Mouse (Mus musculus): ENCODE data around the gene Bloc1s1.

Gene Bloc1s1

DNA sequence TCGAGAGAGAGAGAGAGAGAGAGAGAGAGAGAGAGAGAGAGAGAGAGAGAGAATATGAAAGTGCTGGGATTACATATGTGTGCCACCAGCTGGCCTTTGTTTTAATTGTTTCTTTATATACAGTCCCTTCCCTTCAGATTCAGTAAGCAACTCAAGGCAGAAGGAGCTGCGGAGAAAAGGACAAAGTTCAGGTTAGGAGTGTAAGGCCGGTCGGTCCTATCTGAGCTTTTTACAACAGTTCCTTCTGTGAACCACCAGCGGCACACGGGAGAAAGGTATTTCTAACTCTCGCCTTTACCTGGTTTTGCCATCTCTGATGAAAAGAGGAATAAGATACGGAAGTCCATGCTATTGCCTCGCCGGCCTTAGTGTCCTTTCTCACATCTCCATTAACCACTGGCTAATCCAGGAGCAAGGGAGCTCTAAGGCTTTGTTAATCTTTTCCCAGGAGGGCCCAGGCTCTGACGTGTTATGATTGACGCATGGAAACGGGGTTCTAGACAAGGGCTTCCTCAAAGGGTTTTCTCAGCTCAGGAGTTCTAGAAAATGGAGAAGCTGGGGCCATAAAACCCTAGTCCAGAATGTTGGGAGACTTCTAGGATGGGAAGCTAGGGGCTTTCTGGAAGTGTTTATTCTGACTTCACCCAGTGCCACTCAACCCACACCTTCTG is 14.9 kb downstream of the Bloc1s1 start:
- no peak for DNase-seq (ENCODE audit: low spot score)

DNA sequence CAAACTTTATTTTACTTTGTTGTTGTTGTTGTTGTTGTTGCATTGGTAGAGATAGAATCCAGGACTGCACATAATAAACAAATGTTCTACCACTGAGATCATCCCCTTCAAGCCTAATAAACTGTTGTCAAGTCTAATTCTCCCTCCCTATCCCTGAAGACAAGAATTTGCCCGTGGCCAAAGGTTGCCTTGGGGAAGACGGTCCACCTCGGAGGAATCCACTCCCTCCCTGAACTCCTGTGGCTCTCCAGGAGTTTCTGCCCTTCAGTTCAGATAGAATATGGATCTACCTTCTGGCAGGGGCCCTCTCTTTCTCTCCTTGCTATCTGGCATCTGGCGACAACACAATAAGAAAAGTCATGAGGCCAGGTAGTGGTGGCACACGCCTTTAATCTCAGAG is 19.0 kb downstream of the Bloc1s1 start:
- DNase-seq (ENCODE audit: low spot score) = no peak

DNA sequence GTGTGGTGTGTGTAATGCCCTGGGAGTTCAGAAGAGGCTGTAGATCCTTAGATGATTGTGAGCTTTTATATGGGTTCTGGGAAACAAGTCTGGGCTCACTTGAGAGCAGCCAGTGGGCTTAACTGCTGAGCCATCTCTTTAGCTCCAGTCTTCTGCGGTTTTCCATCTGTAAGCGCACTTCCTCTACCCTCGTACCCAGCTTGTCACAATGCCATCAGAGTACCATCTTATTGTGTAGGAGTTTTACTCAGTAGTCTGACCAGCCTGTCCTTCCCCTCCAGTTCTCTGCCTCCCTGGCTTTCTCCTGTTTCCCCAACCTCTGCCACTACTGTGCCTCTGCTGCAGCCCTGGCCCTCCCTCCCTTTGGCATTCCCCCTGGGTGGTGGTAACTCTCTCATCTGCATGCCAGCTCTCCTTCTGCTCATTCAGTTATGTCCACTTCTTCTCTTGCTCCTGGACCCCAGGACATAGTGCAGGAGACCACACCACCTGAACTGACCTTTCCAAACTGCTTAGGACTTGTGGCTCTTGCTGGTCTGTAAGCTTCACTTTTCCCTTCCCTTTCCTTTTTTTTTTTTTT is 21.3 kb downstream of the Bloc1s1 start:
- DNase-seq (ENCODE audit: low spot score) = no peak

DNA sequence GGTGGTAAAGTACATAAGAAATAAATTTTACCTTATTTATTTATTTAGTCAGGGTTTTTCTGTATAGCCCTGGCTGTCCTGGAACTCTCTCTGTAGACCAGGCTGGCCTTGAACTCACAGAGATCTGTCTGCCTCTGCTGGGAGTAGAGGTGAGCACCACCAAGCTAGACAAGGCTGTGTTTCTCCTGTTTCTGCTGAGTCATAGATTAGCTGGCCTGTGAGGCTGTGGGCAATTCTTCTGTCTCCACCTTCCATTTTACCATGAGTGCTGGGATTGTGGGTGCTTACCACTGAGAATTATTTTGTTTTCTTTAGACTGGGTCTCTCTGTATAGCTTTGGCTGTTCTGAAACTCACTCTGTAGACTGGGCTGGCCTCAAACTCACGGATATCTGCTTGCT is 22.4 kb downstream of the Bloc1s1 start:
- DNase-seq (ENCODE audit: low spot score) = no peak

DNA sequence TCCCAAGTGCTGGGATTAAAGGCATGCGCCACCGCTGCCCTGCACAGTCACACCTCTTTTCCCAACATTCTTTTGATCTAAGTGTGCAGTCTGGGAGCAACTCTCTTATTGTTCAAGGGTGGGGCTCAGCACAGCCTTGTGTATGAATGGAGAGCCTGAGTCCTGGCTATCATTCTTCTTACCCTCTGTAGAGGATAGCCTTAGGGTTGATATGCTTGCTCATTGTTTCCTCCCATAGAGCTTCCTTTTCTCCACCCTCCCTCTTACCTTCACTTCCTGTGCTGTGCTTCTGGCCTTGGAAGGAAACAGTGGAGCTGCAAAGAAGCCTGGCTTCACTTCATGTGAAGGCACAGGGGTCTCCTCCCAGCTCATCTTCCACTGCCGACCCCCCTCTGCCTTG is 23.1 kb downstream of the Bloc1s1 start, which contains the start of gene Cd63:
Gene Cd63 (plus strand): TSS at position 292 of the 400 bp plus-strand sequence.
- no peak for DNase-seq (ENCODE audit: low spot score)

DNA sequence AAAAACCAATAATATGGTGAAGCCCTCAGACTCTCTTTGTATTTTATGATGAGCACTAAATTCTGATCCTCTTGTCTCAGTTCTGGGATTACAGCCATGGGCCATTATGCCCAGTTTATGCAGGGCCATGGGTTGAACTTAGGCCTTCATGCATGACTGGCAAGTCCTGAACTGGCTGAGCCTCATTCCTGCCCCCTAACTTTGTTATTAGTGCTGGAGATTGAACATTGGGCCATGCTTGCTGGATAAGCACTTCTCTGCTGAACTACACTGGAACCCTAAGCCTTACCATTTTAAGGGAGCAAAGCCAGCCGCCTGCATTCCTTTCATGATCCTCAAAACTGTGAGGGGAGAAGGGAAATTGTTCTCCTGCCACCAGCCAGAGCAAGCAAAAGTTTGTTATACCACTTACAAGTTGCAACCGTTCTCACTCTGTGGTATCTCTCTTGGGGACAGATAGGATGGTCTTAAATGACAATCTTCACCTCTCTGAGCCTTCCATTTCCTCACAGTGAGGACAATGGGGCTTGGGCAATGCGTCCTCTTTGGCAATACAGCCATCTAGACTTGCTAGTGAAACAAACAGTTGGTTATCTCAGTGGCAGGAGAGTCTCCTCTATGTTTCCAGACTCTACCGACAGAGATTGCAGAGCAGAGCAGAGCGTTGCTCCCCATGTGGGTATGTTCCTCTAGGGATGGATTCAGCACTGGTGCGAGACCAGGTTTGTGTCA is 23.9 kb downstream of the Bloc1s1 start:
- no peak for DNase-seq (ENCODE audit: low spot score)

DNA sequence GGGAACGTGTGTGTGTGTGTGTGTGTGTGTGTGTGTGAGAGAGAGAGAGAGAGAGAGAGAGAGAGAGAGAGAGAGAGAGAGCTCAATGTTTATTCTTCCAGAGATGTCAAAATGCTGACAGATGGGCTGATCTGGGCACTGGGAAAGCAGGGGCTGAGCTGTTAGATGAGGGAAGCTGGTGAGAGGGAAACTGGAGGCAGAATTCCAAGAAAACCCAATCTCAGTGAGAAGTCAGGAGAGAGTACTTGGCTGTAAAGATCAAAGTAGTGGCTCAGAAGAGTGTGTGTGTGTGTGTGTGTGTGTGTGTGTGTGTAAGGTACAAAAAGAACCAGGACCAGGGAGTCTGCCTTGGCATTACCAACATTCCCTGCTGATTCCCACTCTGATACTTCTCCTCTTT is 26.3 kb downstream of the Bloc1s1 start:
- DNase-seq (ENCODE audit: low spot score) = no peak

DNA sequence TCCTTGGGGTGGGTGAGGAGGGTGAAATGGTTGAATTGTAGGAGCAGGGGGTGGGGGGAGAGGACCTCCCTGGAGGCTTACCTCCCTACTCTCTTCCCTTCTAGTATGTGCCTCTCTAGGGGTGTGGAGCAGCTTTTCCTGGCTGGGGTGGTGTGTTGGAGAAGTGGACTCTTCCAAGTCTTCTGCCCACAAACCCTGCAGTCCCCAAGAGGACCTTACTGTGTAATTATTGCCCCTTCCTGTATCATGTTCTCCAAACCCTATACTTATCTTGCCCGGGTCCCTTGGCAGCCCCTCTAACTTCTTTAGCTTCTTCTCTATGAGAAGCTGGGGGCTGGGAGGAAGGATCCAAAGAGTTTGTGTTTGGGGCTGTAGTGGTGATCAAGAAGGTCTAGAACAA is 27.0 kb downstream of the Bloc1s1 start:
- no peak for DNase-seq (ENCODE audit: low spot score)

DNA sequence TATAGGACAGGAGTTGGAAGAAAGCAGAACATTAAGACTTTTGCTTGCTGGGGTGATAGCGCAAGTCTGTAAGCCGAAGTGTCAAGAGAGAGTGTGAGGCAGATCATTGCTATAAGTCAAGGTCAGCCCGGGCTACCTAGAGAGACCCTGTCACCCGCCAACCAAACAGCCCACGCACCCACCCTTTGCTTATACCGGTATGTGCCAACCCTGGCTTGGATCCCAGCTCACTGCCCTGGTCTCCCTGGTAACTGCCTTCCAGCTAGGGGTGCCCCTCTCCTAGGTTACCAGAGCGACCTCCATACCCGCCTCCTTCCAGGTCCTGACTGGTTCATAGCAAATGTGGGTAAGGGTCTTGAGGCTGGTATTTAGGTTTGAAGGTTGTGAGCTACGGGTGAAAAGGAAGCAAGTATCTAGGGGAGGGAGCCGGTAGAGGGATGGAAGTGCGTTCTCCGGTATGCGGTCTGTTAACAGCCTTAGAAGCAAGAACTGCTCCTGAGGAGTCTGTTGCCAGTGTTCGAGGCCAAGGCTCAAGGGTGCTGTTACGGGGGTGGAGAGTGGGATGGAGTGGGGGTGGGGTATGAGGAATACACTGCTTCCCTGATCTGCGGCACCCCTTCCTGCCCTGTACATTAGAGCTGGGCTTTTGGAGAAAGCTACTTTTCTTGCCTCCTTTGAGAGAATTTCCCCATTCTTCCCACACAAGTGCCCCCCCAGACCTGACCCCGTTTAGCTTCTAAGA is 27.7 kb downstream of the Bloc1s1 start:
- peak; percentile 59 for DNase-seq (ENCODE audit: low spot score)

DNA sequence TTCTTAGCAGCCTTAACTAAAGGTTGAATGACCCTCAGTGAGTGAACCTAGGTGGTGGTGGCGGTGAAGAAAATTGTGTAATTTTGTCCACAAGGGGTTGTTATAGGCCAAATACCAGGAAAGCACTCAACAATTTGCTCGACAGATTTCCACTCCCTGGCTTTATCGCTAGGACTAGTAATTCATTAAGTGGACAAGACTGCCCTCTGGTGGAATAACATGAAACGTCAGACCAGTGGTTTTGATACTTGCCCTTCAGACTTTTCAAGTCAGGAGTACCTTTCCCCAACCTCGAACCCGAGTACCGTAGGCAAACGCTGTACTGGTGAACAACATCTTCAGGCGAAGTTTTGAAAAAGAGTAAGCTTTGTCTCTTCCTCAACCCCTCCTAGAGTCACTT is 28.4 kb downstream of the Bloc1s1 start:
- no peak for DNase-seq (ENCODE audit: low spot score)

DNA sequence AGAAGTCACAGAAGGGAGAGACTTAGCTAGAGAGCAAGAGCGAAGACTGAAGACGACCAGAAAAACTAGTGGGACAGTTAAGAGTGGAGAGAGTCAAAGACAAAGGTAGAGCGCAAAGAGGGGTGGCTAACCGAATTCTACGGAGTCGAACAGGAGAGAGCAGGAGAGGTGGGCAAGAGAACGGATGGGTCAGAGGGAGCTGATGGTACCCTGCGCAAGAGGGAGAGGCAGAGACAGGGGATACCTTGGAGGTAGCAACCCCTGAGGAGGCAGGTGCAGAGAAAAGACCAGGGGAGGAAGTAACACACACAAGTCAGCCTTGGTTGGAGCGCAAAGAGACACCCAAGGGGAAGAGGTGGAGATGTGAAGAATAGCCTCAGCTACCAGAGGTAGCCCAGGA is 31.6 kb downstream of the Bloc1s1 start:
- no peak for DNase-seq (ENCODE audit: low spot score)

DNA sequence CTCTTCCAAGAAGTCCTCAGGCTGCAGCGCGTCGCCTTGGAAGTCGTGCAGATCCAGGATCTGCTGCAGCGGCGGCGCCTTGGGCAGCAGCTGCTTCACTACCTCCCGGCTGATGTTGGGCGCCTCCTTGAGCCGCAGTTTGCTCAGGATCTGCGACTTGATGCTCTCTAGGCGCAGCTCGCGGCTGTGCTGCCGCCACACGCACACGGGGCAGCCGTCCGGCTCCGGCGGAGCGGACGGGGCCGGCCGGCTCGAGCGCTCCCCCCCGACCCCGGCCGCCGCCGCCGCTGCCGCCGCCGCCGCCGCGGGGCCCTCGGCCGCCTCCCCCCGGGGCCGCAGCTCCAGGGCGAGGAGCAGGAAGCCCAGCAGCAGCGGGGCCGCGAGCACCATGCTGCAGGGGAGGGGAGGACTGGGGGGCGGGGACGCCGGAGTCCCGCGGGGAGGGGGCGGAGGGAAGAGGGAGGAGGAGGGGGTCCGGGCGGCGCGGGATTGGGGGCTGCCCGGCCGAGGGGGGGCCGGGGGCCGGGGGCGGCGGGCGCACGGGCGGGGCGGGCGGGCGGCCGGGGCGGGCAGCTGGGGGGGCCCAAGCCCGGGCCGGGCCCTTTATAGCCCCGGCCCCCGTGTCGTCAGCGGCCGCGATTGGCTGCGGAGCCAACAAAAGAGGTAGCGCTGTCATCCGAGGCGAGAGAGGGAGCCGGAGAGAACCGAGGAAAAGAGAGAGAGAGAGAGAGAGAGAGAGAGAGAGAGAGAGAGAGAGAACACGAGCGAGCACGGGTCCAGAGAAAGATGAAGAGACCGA is 32.3 kb downstream of the Bloc1s1 start, which contains the start of gene Gdf11:
Gene Gdf11 (minus strand): TSS at position 423 of the 799 bp plus-strand sequence.
- peak; percentile 65 for DNase-seq (ENCODE audit: low spot score)

DNA sequence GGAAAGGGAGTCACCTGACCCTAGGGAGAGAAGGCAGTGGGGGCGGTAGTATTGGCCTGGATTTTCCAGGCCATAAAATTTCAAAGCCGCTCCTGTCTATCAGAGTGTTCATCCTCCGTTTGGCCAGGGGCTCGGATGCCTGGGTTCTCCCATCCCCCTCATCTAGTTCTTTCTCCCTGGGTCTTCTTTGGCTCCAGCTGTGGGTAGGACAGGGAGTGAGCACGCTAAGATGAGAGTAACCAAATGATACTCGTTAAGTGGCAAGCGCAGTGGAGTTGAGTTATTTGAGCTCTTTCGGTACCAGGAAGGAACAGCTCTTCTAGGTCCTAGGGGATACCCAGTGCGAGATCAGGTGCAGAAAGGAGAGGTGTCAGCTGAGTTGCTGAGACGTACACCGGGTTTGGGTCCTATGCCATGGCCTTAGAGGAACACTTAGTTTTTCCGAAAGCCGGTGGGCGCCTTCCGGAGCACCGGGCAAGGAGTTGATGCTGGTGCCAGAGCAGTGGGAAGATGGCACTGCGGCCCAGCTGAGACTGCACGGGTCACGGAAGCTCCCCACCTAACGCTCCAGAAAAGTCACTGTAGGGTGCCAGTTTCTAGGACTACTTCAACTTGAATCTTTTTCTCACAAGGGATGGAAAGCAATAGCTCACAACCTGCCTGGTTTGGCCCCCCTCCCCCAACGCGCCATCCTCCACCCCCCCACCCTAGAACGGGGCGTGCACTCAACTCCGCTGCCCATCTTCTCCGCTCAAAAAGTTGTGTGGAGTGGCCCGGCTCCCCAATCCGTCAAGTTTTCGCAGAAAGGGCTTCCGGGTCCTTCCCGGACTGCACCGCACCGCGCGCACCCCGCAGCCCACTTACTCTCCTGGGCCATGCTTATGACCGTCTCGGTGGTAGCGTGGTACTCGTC is 33.2 kb downstream of the Bloc1s1 start:
- no peak for DNase-seq (ENCODE audit: low spot score)

DNA sequence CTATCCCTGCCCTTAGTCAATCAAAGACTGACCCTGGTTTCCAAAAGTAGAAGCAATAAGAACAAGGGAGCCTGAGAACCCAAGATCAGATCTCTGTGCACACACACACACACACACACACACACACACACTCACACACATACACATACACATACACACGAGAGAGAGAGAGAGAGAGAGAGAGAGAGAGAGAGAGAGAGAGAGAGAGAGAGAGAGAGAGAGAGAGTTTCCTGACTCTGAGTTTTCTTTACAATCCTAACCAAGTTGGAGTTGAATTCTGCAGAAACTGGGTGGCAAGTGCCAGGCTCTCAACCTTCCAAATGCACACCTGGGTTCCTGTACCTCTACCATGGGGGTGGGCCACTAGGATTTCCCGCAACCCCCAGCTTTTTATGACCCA is 34.0 kb downstream of the Bloc1s1 start:
- DNase-seq (ENCODE audit: low spot score) = no peak

DNA sequence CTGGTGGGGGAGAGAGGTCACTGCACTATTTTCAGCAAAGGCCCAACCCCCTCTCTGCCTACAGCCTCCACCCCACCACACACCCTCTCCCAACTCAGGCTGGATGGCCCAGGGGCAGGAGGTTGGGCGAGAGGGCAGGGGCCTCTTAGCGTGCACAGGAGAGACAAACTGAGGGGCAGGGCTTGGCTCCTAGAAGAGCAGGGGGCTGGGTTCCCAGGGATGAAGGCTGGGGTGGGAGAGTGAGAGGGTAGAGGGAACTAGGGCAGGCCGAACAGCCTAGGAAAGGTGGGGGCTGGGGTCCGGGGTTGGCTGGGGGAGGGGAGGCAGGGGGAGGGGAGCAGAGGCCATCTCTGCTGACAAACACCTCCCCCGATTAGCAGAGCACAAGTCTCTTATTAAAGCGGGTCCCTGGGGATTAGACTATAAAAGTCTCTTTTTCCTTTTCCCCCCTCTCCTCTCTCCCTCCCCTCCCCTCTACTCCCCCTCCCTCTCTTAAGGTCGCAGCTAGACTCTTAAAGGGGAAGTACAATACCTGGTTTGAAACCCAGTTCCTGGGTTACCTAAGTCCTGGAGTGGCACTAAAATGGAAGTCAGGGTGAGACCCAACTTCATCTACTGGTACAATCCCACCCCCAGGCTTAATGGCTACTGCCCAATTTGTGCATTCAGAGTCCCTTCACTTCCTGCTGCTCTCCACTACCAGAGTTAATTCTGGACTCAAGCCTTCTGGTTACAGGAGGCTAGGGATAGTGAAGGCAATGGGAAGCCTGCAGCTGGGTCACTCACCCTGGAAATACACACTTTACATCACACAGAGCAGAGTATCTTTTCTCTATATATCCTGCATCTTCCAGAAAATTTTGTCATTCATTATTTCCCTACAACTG is 34.7 kb downstream of the Bloc1s1 start:
- no peak for DNase-seq (ENCODE audit: low spot score)

DNA sequence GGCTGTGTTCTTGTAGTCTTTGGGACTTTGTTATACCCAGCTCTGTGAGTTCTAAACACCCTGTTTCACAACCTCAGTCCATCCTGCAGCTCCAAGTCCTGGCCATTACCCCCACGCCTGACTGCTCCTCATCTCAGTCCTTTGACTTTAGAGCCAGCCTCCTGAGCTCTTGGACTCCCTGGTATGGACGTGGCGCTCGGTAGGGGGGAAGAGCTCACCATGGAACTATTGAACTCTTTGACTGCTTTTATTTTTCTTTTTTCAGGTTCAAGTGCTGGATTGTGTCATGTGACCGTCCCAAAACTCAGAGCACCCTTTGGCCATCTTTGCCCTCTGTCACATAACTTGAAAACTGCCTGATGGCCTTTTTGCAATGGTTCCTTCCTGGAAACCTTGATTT is 41.8 kb downstream of the Bloc1s1 start:
- no peak for DNase-seq (ENCODE audit: low spot score)

DNA sequence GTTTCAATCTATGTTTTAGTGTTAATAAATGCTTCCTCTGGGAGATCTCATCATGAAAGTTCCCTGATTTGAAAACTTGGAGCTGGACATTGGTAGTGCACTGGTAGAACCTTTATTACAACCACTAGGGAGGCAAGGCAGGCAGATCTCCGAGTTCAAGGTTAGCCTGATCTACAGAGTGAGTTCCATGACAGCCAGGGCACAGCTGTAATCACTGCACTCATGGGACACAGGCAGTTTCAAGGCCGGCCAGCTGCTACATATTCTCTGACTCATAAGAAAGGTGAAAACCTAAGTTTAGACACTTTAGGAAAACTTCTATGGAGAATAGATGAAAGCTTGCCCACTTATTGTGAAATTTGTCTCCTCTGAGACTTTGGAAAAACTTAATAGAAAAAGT is 45.0 kb downstream of the Bloc1s1 start:
- no peak for DNase-seq (ENCODE audit: low spot score)

DNA sequence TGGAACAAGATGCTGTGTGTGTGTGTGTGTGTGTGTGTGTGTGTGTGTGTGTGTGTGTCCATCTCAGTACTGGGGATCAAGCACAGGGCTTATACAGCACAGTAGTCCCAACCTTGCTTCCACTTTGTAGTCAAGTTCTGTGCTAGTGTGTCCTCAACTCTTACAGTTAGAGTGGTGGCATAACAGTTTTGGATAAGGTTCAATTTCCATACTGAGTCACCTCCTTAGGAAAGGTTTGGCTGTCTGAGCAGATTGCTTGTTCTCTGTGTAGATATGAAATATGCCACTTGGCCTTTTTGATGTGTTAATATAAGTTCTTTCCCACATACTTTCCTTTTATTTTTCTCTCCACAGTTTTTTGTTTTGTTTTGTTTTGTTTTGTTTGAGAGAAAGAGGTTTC is 45.5 kb downstream of the Bloc1s1 start:
- no peak for DNase-seq (ENCODE audit: low spot score)

DNA sequence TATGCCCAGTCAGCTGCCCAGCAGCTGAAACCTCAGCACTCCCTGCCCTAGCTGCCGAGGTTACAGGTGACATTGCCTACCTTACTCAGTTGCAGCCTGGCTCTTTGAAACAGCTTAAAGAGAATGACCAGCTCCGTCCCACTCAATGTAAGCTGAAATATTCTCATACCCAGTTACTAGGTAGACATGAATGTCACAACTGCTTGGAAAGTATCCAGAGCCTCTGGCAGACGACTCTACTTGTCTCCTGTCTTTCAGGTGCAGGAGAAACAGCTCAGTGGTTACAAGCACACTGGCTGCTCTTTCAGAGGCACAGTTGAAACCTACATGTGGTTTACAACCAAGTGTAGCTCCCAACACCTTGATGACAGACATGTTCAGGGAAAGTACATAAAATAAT is 53.5 kb downstream of the Bloc1s1 start:
- no peak for DNase-seq (ENCODE audit: low spot score)

Measured in ovary, postnatal 36 days (tissue).